Mouse (Mus musculus) adrenal gland, postnatal 14 days (tissue): ENCODE results near the gene Bms1. TPM values are rescaled to one million over a fixed set of nuclear protein-coding genes. Genes with fewer than 3 reads are reported as not detected.

Experiments
- DNase-seq: peaks from one replicate; pipeline ENCODE4 v3.0.0; 2021; ENCODE audit warnings: mixed read lengths
- microRNA-seq, 2 experiments: library from miRNA; unstranded; fragments of <30 nt; microRNA quantifications; one replicate each; pipeline ENCODE4 v1.2.0; 2021
- total RNA-seq: library from RNA; stranded (reverse); gene quantifications from 2 replicates; pipeline ENCODE4 v1.2.3, GENCODE M21; 2021

Bms1 gene
- total RNA-seq, 1 experiment from 2014 or later, result 33.8 TPM

DNA sequence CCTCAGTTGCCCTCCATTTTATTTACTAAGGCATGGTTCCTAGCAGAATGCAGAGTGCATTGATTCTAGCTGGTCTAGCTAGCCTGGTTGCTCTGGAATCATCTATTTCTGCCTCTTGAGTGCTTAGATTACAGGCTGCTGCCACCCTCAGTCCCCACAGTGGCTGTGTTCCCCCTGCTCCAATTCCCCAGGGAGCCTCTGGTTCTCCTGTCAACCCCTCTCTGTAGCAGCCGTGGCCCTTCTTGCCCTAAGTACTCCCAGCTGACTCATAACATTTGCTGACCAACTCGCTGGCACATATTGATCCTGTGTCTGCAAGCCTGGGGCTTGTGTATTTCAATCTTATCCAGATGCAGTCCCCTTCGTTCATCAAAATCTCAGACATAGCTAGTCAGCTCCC is 53.1 kb downstream of the Bms1 start:
- no peak for DNase-seq

DNA sequence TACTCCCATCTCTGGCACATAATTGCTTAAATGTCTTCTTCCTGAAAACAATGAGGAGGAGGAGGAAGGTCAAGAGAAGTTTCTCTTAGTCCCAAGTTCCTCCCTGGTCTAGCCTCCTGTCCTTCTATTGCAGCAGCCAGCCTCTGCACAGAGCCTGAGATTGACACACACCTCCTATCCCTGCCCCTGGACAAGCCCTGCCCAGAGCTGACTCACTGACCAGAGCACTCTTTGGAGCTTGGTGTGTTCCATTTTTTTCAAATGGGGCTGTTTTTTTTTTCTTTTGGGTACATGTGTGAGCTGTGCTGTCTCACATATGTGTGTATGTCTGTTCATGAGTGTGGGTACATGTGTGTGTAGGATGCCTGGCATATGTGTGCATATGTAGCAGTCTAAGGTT is 53.5 kb downstream of the Bms1 start:
- DNase-seq, result no peak

DNA sequence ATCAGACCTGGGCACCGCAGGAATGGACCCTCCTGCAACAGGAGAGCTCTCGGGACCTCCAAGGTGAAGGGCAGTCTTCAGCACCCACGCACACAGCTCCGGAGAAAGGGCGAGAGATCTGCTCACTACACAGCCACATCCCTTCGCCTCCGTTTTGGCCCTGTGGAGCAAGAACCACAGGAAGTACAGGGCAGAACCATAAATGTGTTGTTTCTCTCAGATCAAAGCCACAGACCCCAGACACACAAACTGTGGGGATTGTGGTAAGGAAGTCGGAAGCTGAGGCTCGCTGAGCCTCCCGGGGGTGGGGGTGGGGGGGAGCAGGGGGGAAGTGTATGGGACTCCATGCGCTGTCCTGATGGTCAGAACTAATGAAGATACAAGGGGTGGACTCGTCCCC is 68.9 kb downstream of the Bms1 start:
- DNase-seq, result no peak

DNA sequence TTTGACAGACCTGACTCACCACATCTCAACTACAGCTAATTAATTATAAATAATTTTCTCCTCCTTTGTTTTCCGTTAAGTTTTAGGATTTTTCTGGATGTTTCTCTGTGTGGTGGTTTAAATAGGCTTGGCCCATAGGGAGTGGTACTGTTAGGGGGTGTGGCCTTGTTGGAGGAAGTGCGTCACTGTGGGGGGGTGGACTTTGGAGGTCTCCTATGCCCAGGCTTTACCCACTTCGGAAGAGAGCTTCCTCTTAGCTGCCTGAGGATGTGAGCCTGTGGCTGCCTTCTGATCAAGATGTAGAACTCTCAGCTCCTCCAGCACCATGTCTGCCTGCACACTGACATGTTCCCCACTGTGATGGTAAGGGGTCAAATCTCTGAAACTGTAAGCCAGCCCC is 71.1 kb downstream of the Bms1 start:
- DNase-seq, result no peak

DNA sequence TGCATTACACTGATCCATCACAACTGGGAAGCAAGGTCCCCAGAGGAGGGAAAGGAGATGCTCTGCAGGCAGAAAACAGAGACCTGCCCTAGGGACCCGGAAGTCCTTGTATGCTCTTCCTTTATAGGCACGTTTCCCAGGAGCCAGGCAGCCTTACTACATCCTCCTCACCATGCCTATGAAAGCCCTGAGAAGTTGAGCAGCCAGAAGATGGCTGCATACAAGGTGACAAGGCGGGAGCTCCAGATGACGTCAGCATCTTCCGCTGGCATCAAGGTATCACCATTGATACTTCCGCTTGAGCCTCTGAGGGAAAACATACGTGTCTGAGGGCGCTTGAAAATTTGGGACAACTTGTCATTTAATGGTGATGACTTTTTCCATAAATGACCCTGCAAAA is 72.0 kb downstream of the Bms1 start:
- DNase-seq, result no peak

DNA sequence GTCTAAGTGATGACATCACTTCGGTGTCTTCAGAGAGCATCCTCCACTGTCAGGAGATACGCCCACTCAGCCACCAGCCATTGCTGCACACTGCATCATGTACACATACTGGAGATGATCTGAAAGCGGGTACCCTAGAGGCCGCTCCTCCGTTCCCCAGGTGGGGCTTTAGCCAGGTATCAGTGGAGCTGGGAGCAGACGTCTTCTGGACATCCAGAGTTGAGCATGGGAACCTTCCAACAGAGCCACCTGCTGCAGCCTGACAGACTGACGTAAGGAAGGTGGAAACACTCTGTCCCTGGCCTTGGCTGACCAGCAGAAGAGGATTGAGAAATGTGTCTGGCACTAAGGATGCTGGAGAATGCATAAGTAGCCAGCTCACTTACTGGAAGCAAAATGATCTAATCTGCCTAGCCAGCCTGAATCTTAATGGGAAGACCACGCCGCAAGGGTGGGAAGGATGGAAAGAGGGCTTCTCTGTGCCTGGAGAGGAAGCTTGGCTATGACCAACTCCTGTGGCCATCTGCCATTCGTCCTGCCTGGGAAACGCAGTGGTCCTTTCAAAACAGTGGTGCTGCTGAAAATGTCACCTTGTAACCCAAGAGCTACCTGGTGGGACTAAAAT is 77.3 kb downstream of the Bms1 start:
- no peak for DNase-seq

DNA sequence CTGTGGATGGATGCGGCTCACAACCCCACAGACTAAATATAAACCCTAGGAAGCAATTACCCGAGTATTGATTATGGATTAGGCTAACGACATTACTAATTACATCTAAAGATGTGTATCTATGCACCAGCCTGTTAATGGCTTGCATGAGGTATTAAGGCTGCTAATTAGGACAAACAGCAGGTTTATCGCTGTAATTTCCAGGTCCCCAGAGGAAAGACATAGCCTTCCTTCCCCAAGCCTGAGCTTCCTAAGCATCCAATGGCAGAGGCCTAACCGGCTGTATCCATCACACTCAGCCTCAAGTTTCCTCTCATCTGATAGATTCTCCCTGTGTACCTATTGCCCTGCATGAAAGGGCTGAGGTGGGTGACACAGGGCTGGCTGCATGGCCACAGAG is 81.6 kb downstream of the Bms1 start:
- no peak for DNase-seq

DNA sequence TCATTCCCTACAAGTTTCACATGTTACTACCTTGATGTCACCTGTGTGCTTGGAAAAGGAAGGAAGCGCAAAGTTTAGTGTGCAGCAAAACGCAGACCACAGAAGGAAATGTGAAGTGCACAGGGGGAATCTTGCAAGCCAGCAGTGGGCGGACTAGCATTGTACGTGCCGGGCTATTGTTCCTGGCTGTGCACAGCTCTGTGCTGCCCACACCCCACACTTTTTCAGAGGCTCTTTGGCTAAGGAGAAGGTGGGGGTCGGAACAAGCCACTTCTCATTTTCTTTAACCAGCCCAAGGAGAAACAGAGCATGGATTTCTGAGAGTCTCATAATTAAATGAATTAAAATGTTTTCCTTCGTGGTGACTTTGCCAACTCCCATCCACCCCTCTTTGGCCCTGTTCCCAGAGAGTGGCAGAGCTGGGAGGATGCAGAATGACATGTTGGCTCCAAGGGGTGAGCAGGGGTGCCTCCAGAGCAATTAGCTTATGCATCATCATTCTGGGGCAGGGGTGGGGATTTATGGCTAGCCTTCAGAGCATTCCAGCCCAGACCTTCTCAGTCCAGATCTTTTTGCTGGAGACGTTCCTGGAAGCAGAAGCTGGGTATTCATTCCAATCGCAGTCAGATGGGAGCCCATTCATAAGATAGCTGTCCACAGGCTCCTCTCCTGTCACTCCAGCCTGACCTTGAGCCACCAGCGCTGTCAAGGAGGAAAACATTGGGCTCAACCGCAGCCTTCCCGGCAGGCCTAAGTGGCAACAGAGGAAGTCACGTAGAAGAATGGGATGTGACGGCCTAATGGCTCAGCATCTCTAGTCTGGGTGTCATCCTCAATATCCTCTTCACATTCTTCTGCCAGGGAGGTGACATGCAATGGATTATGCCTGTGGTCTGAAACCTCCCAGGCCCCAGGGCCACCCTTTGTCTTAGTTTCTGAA is 82.5 kb downstream of the Bms1 start:
- no peak for DNase-seq

DNA sequence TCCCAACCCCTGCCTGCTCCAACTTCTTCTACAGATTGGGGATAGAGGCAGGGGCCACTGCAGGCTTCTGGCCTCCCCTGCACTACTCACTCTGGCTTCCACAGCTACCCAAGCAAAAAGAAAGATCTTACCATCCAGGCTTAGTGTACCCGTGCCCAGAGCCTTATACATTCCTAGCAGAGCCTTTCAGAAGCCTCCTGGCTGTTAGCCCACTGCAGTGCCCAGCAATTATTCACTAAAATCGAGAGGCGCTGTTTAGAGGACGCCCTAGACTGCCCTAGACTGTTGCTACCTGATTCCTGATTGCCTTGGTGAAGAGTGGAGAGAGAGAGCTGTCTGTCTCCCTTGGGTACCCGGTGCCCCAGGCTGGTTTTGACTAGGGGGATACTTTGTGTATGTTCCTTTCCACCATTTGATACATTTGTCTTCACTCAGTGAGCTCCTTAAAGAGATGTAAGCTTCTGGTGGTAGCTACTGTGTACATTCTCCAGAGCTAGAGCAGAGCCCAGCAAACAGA is 83.3 kb downstream of the Bms1 start:
- DNase-seq, result no peak

DNA sequence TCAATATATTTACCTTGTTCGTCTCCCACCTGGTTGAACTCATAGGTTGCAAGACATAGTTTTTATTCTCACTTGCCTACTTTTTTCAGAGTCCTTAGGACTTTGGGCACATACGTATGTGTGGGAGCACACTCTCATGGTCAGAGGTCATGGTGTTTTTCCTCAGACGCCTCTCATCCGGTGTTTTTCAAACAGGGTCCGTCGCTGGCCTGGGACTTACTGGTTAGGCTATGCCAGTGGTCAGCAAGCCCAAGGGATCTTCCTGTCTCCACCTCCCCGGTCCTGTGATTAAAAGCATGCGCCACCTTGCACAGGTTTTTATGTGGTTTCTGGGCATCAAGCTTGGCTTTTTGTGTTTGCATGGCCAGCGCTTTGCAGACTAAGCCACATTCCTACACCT is 85.4 kb downstream of the Bms1 start:
- DNase-seq, result no peak

Small RNAs within 50 kb of the gene (microRNA-seq; reads per million reads assigned to microRNA genes)
- gene Gm25953, result 0 reads per million in 2 experiments

Other genes starting within 250 kb of the Bms1 start
- 5.3 and 7.7 TPM in 2 replicates for gene Ret, start 221.8 kb downstream of the Bms1 start, total RNA-seq
- gene Zfp248, start 36.1 kb upstream of the Bms1 start, total RNA-seq, result 3.2 and 3.5 TPM in 2 replicates
- 5.2 and 5.7 TPM in 2 replicates for gene Zfp9, start 59.8 kb upstream of the Bms1 start, total RNA-seq
- gene Ankrd26, start 142.8 kb upstream of the Bms1 start, total RNA-seq, result 5.0 and 5.2 TPM in 2 replicates